Mouse (Mus musculus): ENCODE data around the gene Uqcrh.

Gene Uqcrh

GRCm38 (mm10) chr4:116074861-116075620 is at the start of gene Uqcrh, which contains the start of gene Lrrc41:
Gene Uqcrh, minus strand, starts transcription at chr4:116075071.
Gene Lrrc41, plus strand, starts transcription at chr4:116075269.
- peak; percentile 96 for DNase-seq (ENCODE audit: low read depth, low spot score)

DNA sequence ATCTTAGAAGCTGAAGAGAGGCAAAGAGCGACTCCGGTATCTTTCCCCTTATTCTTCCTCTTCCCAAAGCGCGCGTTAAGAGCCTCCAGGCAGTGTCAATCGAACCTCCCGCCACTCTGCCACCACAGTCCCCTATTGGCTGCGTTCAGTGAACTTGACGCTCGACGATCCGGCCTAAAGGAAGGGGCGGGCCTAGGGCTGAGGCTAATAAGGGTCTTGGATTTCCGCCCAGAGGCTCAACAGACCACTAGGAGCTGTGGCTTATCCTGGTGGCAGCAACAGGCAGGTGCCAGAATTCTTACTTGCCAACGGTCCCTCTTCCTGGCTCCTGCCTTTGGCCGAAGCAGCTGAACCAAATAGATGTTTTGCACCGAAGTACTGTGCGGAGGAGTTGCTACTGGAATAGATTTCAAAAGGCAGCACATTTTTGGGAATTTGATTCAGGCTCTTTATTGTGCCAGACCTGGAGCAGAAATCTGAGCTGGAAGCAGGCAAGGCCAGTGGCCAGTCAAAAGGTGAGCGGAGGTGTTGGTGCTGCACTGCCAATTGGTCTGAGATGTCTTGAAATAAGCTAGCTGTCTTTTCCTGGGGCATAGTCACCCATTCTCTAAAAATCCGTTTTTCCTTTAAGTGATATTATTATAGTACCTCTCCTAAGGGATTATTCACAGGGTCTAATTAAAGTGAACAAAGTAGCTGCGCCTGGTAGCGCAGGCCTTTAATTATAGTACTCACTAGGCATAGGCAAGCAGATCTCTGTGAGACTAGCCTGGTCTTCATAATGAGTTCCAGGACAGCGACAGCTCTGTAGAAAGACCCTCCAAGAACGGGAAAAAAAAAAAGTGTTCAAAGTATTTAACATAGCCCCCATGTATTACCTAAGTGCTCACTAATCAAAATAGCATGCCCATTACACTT is 49.0 kb upstream of the Uqcrh start, which contains the start of the genes Rad54l and Pomgnt1:
Rad54l (minus strand) TSS at position 89 of the 918 bp plus-strand sequence.
Pomgnt1 (plus strand) TSS at position 239 of the 918 bp plus-strand sequence.
- peak; percentile 88 for DNase-seq (ENCODE audit: low read depth, low spot score)

GRCm38 (mm10) chr4:116122762-116123161 is 47.9 kb upstream of the Uqcrh start:
- no peak for DNase-seq (ENCODE audit: low read depth, low spot score)

GRCm38 (mm10) chr4:116111486-116111885 is 36.6 kb upstream of the Uqcrh start:
- no peak for DNase-seq (ENCODE audit: low read depth, low spot score)

- DNase-seq (ENCODE audit: low read depth, low spot score), result no peak
Measured at GRCm38 (mm10) chr4:116110695-116111094, 35.8 kb upstream of the Uqcrh start.

DNA sequence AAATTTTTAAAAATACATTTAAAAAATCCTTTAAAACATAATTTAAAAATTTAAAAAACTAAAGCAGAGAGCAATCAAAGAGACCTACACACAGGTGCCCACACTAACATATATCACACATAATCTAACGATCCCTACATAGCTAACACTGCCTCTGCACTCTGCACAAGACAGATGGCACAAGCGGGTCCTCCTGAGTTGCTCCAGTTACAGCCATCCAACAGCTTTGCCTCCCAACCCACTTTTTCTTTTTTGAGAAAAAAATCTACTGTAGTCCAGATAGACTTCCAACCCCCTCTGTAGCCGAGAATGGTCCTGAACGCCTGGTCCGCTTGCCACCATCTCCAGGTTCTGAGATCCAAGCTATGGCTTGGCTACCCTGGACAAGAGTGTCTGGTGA is 30.4 kb upstream of the Uqcrh start:
- no peak for DNase-seq (ENCODE audit: low read depth, low spot score)

DNA sequence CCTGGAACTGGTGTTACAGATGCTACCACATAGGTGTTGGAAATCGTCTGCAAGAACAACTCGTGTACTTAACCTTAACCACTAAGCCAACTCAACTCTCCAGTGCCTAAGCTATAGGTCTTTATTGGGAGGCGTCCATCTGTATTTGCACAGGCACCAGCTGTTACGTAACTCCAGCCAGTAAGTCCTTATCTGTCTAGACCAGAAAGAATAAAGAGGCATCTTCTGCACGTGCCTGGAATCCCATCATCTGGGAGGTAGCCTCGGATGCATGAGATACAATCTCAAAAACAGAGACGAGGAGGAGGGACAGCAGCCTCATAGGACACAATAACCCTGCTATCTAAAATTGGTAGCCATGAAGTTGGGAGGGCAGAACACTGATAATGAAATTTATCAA is 26.1 kb upstream of the Uqcrh start:
- no peak for DNase-seq (ENCODE audit: low read depth, low spot score)

DNA sequence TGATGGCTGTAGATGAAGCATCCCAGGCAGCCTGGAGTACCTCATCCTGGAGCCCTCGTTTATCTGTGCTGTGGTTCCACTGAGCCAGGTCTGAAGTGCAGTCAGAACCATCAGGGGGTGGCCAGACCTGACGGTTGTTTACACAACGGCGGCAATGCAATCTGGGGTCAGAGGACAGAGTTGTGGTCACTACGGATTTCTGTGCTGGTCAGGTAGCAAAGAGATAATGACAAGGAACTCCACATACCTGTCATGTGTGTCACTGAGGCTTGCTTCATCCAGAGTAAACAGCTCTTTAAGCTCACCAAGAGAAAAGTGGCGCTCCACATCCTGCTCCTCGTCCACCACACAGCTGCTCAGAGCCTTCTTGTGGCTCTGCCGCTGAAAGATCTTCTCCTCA is 22.3 kb upstream of the Uqcrh start:
- DNase-seq (ENCODE audit: low read depth, low spot score), result no peak

- no peak for DNase-seq (ENCODE audit: low read depth, low spot score)
Measured at GRCm38 (mm10) chr4:116096291-116096690, 21.4 kb upstream of the Uqcrh start.

DNA sequence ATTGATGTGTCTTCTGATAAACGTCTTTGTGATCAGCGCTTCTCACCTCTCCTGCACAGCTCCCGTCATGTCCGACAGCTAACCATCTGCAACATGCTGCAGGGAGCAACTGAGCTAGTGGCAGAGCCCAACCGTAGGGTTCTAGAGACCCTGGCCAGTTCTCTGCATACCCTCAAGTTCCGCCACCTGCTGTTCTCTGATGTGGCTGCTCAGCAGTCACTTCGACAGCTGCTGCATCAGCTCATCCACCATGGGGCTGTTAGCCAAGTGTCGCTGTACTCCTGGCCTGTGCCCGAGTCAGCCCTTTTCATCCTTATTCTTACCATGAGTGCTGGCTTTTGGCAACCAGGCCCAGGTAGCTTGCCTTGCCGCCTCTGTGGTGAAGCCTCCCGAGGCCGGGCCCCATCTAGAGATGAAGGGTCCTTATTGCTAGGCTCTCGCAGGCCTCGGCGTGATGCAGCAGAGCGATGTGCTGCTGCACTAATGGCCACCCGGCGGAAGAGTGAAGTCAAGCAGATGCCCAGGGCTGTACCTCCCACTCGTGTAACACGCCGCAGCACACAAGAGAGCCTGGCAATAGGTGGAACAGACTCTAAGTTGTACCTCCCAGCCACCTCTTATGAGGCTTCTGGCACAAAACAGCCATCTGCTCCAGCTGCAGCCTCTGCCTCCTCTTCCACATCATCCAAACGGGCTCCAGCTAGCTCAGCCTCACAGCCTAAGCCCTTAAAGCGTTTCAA is 13.8 kb upstream of the Uqcrh start:
- no peak for DNase-seq (ENCODE audit: low read depth, low spot score)

DNA sequence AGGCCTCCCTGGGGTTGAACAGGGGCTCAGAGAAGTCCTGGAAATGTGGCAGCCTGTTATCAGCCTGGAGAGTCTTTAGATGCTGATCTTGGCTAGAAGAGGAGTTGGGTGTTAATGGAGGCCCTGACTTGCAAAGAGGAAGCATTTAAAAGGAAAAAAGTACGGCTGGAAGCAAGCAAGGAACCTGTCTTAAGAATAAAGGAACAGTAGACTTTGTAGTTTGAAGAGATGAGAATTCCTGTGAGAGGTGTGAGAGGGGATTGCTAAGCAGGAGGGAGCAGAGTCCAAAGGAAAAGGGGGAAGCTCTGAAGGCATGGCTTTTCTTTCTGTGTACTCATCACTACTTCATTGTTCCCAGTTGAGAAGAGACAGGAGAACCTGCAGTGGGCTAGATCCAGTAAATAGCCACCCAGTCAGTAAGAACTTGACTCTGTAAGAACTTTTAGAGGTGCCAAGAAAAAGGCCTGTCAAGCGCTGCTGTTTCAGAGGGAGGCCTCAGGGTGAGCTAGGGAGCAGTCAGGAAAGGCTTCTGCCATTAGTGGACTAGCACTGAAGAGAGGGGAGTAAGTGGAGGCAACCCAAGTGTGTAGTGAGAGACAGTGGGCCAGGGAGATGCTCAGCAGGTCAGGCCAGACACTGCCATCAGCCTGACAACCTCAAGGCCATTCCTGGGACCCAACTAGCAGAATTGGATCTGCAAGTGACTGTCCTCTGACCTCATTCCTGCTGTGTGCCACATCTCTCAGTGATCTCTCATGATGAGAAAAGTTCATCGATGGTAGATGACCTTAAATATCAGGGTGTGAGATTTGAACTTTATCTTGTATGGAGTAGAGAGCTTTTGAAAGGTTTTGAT is 2.6 kb upstream of the Uqcrh start:
- no peak for DNase-seq (ENCODE audit: low read depth, low spot score)

GRCm38 (mm10) chr4:116076369-116077231 is 1.7 kb upstream of the Uqcrh start:
- peak; percentile 16 for DNase-seq (ENCODE audit: low read depth, low spot score)

GRCm38 (mm10) chr4:116075631-116076368 is 929 bp upstream of the Uqcrh start:
- DNase-seq (ENCODE audit: low read depth, low spot score), result peak; percentile 43

DNA sequence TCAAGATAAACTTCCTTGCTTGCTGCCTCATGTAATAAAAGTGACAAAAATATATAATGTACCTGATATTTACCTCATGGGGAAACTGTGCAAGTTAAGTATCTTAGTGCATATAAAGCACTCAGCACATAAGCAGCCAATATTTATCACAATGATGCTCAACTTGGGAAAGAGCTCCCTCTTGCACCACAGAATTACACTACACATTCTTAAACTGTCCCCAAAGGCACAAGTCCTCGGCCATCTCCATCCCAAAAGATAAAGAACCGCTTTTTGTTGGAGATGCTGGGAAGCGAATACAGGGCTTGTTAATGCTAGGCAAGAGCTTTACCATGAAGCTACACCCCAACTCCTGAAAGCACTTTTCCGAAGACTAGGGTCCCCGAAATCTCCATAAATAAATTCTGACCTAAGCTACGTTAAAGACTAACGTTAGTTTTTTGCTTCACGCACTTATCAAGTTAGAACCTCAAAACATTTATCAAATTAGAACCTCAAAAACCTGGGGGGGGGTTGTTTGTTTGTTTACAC is 661 bp downstream of the Uqcrh start:
- no peak for DNase-seq (ENCODE audit: low read depth, low spot score)

GRCm38 (mm10) chr4:116073146-116073545 is 1.7 kb downstream of the Uqcrh start:
- no peak for DNase-seq (ENCODE audit: low read depth, low spot score)

DNA sequence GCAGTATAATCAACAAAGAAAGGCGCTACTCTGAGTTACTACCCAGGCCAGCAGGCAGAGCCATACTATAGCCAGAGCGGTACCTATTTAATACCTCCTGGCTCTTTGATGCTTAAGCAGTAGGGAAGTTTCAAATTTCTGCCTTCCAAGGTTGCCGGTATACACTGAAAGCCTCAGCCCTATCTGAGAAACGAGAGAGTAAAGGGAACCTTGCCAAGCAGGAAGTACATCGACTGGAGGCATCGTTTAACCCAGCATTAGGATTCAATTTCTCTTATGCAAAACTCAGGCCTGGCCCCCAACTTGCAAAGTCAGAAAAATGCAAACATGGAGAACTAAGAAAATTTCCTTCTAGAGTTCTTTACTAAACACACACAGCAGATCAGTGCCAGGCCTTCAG is 4.8 kb downstream of the Uqcrh start:
- DNase-seq (ENCODE audit: low read depth, low spot score), result no peak

- DNase-seq (ENCODE audit: low read depth, low spot score), result no peak
Measured at GRCm38 (mm10) chr4:116063855-116064254, 11.0 kb downstream of the Uqcrh start.

GRCm38 (mm10) chr4:116059012-116059726 is 15.7 kb downstream of the Uqcrh start:
- DNase-seq (ENCODE audit: low read depth, low spot score), result no peak

Data from embryo, embryonic 11.5 days (tissue).